In the genomic region with DNA sequence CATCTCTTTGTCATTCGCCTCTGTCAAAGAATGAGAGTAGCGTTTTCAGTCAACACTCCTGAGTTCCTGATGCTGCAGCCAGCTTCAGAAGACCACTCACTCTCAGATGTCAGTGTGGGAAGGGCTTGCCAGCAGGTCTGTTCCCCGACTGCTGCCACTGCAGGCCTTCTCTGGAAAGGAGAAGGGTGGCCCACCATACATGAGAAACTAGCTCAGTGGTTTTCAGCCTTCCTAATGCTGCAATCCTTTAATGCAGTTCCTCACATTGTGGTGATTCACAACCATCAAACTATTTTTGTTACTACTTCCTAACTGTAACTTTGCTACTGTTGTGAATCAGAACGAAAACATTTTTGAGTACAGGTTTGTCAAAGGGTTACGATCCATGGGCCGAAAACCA, we compare ENCODE assay signal across 20 mouse cellular contexts. TPM values are rescaled to one million over a fixed set of nuclear protein-coding genes. Genes with fewer than 3 reads are reported as not detected.
DNase-seq lines count a peak whose midpoint lies in the region; ATAC-seq and TF ChIP-seq lines count a peak whose summit lies in the region.
"Had no signal": no experiment of that assay in that cellular context is flagged by ENCODE, and none has a peak within 500 bp of the region (broad histone marks: within the 10 kb centered on the region; RNA-seq: fewer than 3 reads in every experiment).

No protein-coding gene starts in this region.

- WGBS in kidney, embryonic 16.5 days = 60% methylated on average over 6 of the region's 6 CpGs
- WGBS in kidney, adult 2 months = 75% methylated on average over 6 of the region's 6 CpGs
- WGBS in small intestine, adult 2 months = 80% methylated on average over 6 of the region's 6 CpGs
- WGBS in hindbrain, postnatal 0 days = 56% methylated on average over 6 of the region's 6 CpGs

- TF ChIP-seq EP300 in CH12.LX (IDR thresholded peaks at IDR 0.05; ENCODE audit: low read length) = peak; percentile 31; the same call in 1 of the 2 replicates

- no peak for ATAC-seq in kidney, embryonic 16.5 days (ENCODE audit: low FRiP score, low TSS enrichment)
- ATAC-seq in granulocyte monocyte progenitor cell, adult 5-6 weeks (replicated peaks; ENCODE audit: poor library complexity, severe bottlenecking) = peak; percentile 73
- no peak for ATAC-seq in hindbrain, postnatal 0 days
- ATAC-seq: midbrain, embryonic 15.5 days had no signal

- H3K4me1 ChIP-seq in kidney, embryonic 16.5 days (ENCODE audit: insufficient read depth, low read length) = peaks cover 14% of the 10 kb centered on the region
- H3K4me1 ChIP-seq in kidney, adult 2 months (ENCODE audit: control insufficient read depth, insufficient read depth, low read length) = no peaks in the 10 kb centered on the region
- peaks cover 10 to 17% of the 10 kb centered on the region in 2 experiments; a peak in 3 of 4 replicates for H3K4me1 ChIP-seq in CH12.LX (ENCODE audit: control insufficient read depth in 1 of 2, insufficient read depth in 2 of 2)
- no peaks in the 10 kb centered on the region for H3K4me1 ChIP-seq in small intestine, adult 2 months (ENCODE audit: control insufficient read depth, insufficient read depth, insufficient read length, low read length)
- H3K4me1 ChIP-seq in hindbrain, postnatal 0 days (ENCODE audit: insufficient read depth, low read length) = no peaks in the 10 kb centered on the region

- TF ChIP-seq POLR2A in kidney, adult 2 months (IDR thresholded peaks at IDR 0.05; ENCODE audit: low read depth, low read length) = no peak
- TF ChIP-seq POLR2A in CH12.LX (IDR thresholded peaks at IDR 0.05; ENCODE audit: low read depth, low read length) = no peak
- no peak for TF ChIP-seq POLR2A in small intestine, adult 2 months (IDR thresholded peaks at IDR 0.05; ENCODE audit: low read depth, low read length)

- H3K79me2 ChIP-seq in CH12.LX (replicated peaks; ENCODE audit: control insufficient read depth, extremely low read depth, insufficient read depth, poor library complexity, severe bottlenecking) = no peaks in the 10 kb centered on the region

- H3K4me3 ChIP-seq in kidney, embryonic 16.5 days (ENCODE audit: low read length) = no peak overlapping the region
- H3K4me3 ChIP-seq in kidney, adult 2 months (ENCODE audit: insufficient read depth, low read depth, low read length) = no peak overlapping the region
- no peak overlapping the region for H3K4me3 ChIP-seq in CH12.LX (replicated peaks in 1 of 3; ENCODE audit: low read depth in 2 of 3, low read length in 2 of 3, poor library complexity in 1 of 3)
- H3K4me3 ChIP-seq in small intestine, adult 2 months (ENCODE audit: low read depth, low read length) = no peak overlapping the region
- H3K4me3 ChIP-seq in hindbrain, postnatal 0 days (ENCODE audit: low read length) = no peak overlapping the region
- H3K4me3 ChIP-seq: embryonic facial prominence, embryonic 15.5 days; myocyte; neural tube, embryonic 13.5 days had no signal

- TF ChIP-seq CTCF in kidney, adult 2 months (conservative IDR thresholded peaks at IDR 0.05; ENCODE audit: insufficient read depth, insufficient read length, low read depth, low read length) = no peak
- no peak for TF ChIP-seq CTCF in CH12.LX (conservative IDR thresholded peaks at IDR 0.05 in 1 of 2, IDR thresholded peaks at IDR 0.05 in 1 of 2; ENCODE audit: low read depth in 2 of 2, low read length in 2 of 2)
- no peak for TF ChIP-seq CTCF in small intestine, adult 2 months (IDR thresholded peaks at IDR 0.05; ENCODE audit: extremely low read depth, insufficient read length, insufficient replicate concordance, low read depth, low read length)
- TF ChIP-seq CTCF in hindbrain, postnatal 0 days (IDR thresholded peaks at IDR 0.05; ENCODE audit: low read depth) = no peak

- no peak for DNase-seq in kidney, adult 2 months
- DNase-seq in CH12.LX (ENCODE audit: extremely low read depth) = peak; percentile 21
- DNase-seq in cerebellum, adult 8-10 months = no peak
- no peak for DNase-seq in hindbrain, postnatal 0 days (ENCODE audit: low spot score)
- DNase-seq: cerebellum, adult 11-12 months had no signal

- H3K4me2 ChIP-seq in kidney, embryonic 16.5 days (replicated peaks; ENCODE audit: low read depth, low read length) = no peak overlapping the region
- peak overlapping the region; percentile 24; the same call in 1 of the 2 replicates for H3K4me2 ChIP-seq in CH12.LX (ENCODE audit: insufficient read depth, low read depth, poor library complexity, severe bottlenecking)
- H3K4me2 ChIP-seq in hindbrain, postnatal 0 days (ENCODE audit: low read depth, low read length) = no peak overlapping the region

- dilution Hi-C loops in CH12.LX (cut with MboI; ENCODE audit: extremely low pct_ligation_motif_present, extremely low pct_unique_long_range_greater_than_20kb, low sequenced_read_pairs) = no loop called here

- no peaks in the 10 kb centered on the region; the same call in 1 of the 2 replicates for H3K27me3 ChIP-seq in kidney, embryonic 16.5 days (ENCODE audit: insufficient read depth, low read length)
- H3K27me3 ChIP-seq in kidney, adult 2 months (replicated peaks; ENCODE audit: control insufficient read depth, insufficient read depth, low read length) = no peaks in the 10 kb centered on the region
- peaks cover 2% of the 10 kb centered on the region for H3K27me3 ChIP-seq in CH12.LX (replicated peaks)
- H3K27me3 ChIP-seq in small intestine, adult 2 months (ENCODE audit: control insufficient read depth, insufficient read depth, low read length) = no peaks in the 10 kb centered on the region
- H3K27me3 ChIP-seq in hindbrain, postnatal 0 days (ENCODE audit: insufficient read depth, low read length) = no peaks in the 10 kb centered on the region
- H3K27me3 ChIP-seq: embryonic facial prominence, embryonic 15.5 days; midbrain, embryonic 15.5 days; neural tube, embryonic 13.5 days had no signal

- TF ChIP-seq RAD21 in CH12.LX (IDR thresholded peaks at IDR 0.05; ENCODE audit: low read depth, low read length) = no peak

- H3K9me3 ChIP-seq in kidney, embryonic 16.5 days (ENCODE audit: low read length) = no peaks in the 10 kb centered on the region
- H3K9me3 ChIP-seq in CH12.LX (replicated peaks; ENCODE audit: low read length) = no peaks in the 10 kb centered on the region
- H3K9me3 ChIP-seq in hindbrain, postnatal 0 days (ENCODE audit: low read length) = no peaks in the 10 kb centered on the region
- H3K9me3 ChIP-seq: embryonic facial prominence, embryonic 15.5 days; midbrain, embryonic 15.5 days; neural tube, embryonic 13.5 days had no signal

- H3K9ac ChIP-seq in kidney, embryonic 16.5 days (replicated peaks; ENCODE audit: low read length) = no peak overlapping the region
- no peak overlapping the region for H3K9ac ChIP-seq in CH12.LX (ENCODE audit: insufficient read depth, low read depth)
- H3K9ac ChIP-seq in hindbrain, postnatal 0 days (replicated peaks; ENCODE audit: low read length) = no peak overlapping the region
- H3K9ac ChIP-seq: embryonic facial prominence, embryonic 15.5 days; midbrain, embryonic 15.5 days; neural tube, embryonic 13.5 days had no signal

- H3K27ac ChIP-seq in kidney, embryonic 16.5 days (ENCODE audit: low read length) = peak overlapping the region; percentile 19; the same call in 1 of the 2 replicates
- no peak overlapping the region for H3K27ac ChIP-seq in kidney, adult 2 months (ENCODE audit: insufficient read depth, low read depth, low read length)
- H3K27ac ChIP-seq in CH12.LX (ENCODE audit: insufficient read depth, low read depth) = no peak overlapping the region
- 0 out of 2 replicates have a peak overlapping the region, but pooled peaks have one; percentile 5 for H3K27ac ChIP-seq in small intestine, adult 2 months (ENCODE audit: insufficient read depth, low read depth, low read length)
- H3K27ac ChIP-seq in hindbrain, postnatal 0 days = no peak overlapping the region
- H3K27ac ChIP-seq: embryonic facial prominence, embryonic 15.5 days; midbrain, embryonic 15.5 days; neural tube, embryonic 13.5 days had no signal

- H3K36me3 ChIP-seq in kidney, embryonic 16.5 days (ENCODE audit: insufficient read depth, low read length) = no peaks in the 10 kb centered on the region
- H3K36me3 ChIP-seq in kidney, adult 2 months (ENCODE audit: control insufficient read depth, insufficient read depth, low read length) = no peaks in the 10 kb centered on the region
- H3K36me3 ChIP-seq in CH12.LX (replicated peaks in 1 of 2; ENCODE audit: control insufficient read depth in 1 of 2, insufficient read depth in 1 of 2, low read length in 1 of 2) = no peaks in the 10 kb centered on the region
- H3K36me3 ChIP-seq in small intestine, adult 2 months (ENCODE audit: control insufficient read depth, insufficient read depth, low read length) = no peaks in the 10 kb centered on the region; the same call in 1 of the 2 replicates
- H3K36me3 ChIP-seq in hindbrain, postnatal 0 days (ENCODE audit: insufficient read depth, low read length) = no peaks in the 10 kb centered on the region
- H3K36me3 ChIP-seq: embryonic facial prominence, embryonic 15.5 days; midbrain, embryonic 15.5 days; neural tube, embryonic 13.5 days had no signal

- in situ Hi-C loops in CH12.LX (cut with MboI; ENCODE audit: low pct_ligation_motif_present, low pct_unique_long_range_greater_than_20kb, low sequenced_read_pairs) = no loop called here

RNA-seq across cellular contexts. Expression of a gene that starts 0.6 kb away (rescaled TPM):
- polyA plus RNA-seq in kidney, embryonic 16.5 days (2015; fragmentation: Nextera tagmentation; extraction: Ambion mirVana) = 0.79 and 0.86 TPM in 2 replicates
- 0.17 and 0.34 TPM in 2 replicates for polyA plus RNA-seq in kidney, adult 2 months (2012; rRNA removed)
- total RNA-seq in CH12.LX (2012; rRNA removed) (not detected in 2 replicates), CH12.LX (2014; rRNA removed) (not detected in 2 replicates)
- polyA plus RNA-seq in CH12.LX (2012; ENCODE audit: insufficient read length, low read depth) = 0.14 and 0.20 TPM in 2 replicates
- total RNA-seq in granulocyte monocyte progenitor cell, adult 5-6 weeks (2014; fragmentation: Nextera tagmentation) = 0.32 and 1.4 TPM in 2 replicates
- total RNA-seq in granulocyte monocyte progenitor cell, adult 5-6 weeks (2017) = 0.17 and 0.31 TPM in 2 replicates
- not detected in 2 replicates for polyA plus RNA-seq in small intestine, adult 2 months (2012; rRNA removed)
- total RNA-seq in hindbrain, postnatal 0 days (2014; rRNA removed) = 0.63 and 1.0 TPM in 2 replicates
- 0.20 and 0.51 TPM in 2 replicates for polyA plus RNA-seq in hindbrain, postnatal 0 days (2015; fragmentation: Nextera tagmentation; extraction: Ambion mirVana)
- total RNA-seq: gastrocnemius, postnatal 10 days; hematopoietic stem cell, adult 5-6 weeks; liver, adult 2 months had no signal
- polyA plus RNA-seq: limb, embryonic 11.5 days; myocyte; spleen, adult 2 months had no signal

RNA-seq across cellular contexts. Expression of a gene that starts 41.0 kb away (rescaled TPM):
- 0.92 and 1.2 TPM in 2 replicates for polyA plus RNA-seq in kidney, embryonic 16.5 days (2015; fragmentation: Nextera tagmentation; extraction: Ambion mirVana)
- polyA plus RNA-seq in kidney, adult 2 months (2012; rRNA removed) = 6.3 and 9.1 TPM in 2 replicates
- not detected in 2 replicates for total RNA-seq in CH12.LX (2012; rRNA removed)
- total RNA-seq in CH12.LX (2014; rRNA removed) = 0.08 TPM in 1 of 2 replicates, not detected in the other
- 0.13 TPM in 1 of 2 replicates, not detected in the other for polyA plus RNA-seq in CH12.LX (2012; ENCODE audit: insufficient read length, low read depth)
- total RNA-seq in granulocyte monocyte progenitor cell, adult 5-6 weeks (2014; fragmentation: Nextera tagmentation) = 0.69 TPM in 1 of 2 replicates, not detected in the other
- total RNA-seq in granulocyte monocyte progenitor cell, adult 5-6 weeks (2017) = 0.09 and 0.10 TPM in 2 replicates
- 2.3 and 7.1 TPM in 2 replicates for polyA plus RNA-seq in small intestine, adult 2 months (2012; rRNA removed)
- total RNA-seq in hindbrain, postnatal 0 days (2014; rRNA removed) = 0.07 and 0.26 TPM in 2 replicates
- polyA plus RNA-seq in hindbrain, postnatal 0 days (2015; fragmentation: Nextera tagmentation; extraction: Ambion mirVana) = 0.11 and 0.20 TPM in 2 replicates
- total RNA-seq: hematopoietic stem cell, adult 5-6 weeks; layer of hippocampus, postnatal 14 days; megakaryocyte-erythroid progenitor cell, adult 5-6 weeks had no signal
- polyA plus RNA-seq: heart, embryonic 11.5 days; myocyte had no signal

Comparison
In these comparisons a context has a peak if more than half of its experiments do, and no peak if none do; other contexts are left out.
1. H3K27ac ChIP-seq: peak in kidney, embryonic 16.5 days (single experiment) and small intestine, adult 2 months (single experiment); none in kidney, adult 2 months (single experiment), CH12.LX (single experiment) and hindbrain, postnatal 0 days (single experiment).